Mouse (Mus musculus) liver, embryonic 14.5 days (tissue): ENCODE measurements around the gene Mgll. TPM values are rescaled to one million over a fixed set of nuclear protein-coding genes. Genes with fewer than 3 reads are reported as not detected.

Experiments
- ATAC-seq: fragments of 200-750 bp; cut with Nextera tagmentation; 2 replicates; pipeline ENCODE4 v1.8.0; 2017; ENCODE audit warnings: moderate number of reproducible peaks, mild to moderate bottlenecking, moderate library complexity; ENCODE audit not compliant: insufficient read depth
- DNase-seq, 3 experiments: peaks; one replicate each; pipeline ENCODE4 v3.0.0-alpha.2; 2012 to 2013; ENCODE audit warnings: low read depth in 3 of 3, low spot score in 3 of 3
- H3K27ac ChIP-seq: fragments of 300-500 bp; sonication (generic); 2 replicates; pipeline ENCODE4 v1.5.1; 2014; ENCODE audit warnings: moderate library complexity, mild to moderate bottlenecking, control low read depth, inconsistent platforms
- H3K27me3 ChIP-seq: fragments of 300-500 bp; sonication (generic); 2 replicates; pipeline ENCODE4 v1.6.1; 2014; ENCODE audit warnings: mild to moderate bottlenecking, low read length, moderate library complexity; ENCODE audit not compliant: control insufficient read depth, insufficient read depth
- H3K36me3 ChIP-seq: fragments of 300-500 bp; sonication (generic); replicated peaks from 2 replicates; pipeline ENCODE4 v1.6.1; 2014; ENCODE audit warnings: low read depth; ENCODE audit not compliant: control insufficient read depth, insufficient read depth
- H3K4me1 ChIP-seq, 2 experiments: fragments of 200-500 bp in 1 of 2; fragments of 300-500 bp in 1 of 2; sonication (generic) in 1 of 2; replicated peaks; 2 replicates each; pipeline ENCODE4 v1.6.1; 2012 to 2014; ENCODE audit warnings: antibody characterized with exemption in 1 of 2, inconsistent platforms in 1 of 2, low read length in 1 of 2; ENCODE audit not compliant: control insufficient read depth in 2 of 2, insufficient read depth in 2 of 2
- H3K4me2 ChIP-seq: fragments of 300-500 bp; sonication (generic); 2 replicates; pipeline ENCODE4 v1.6.1; 2014; ENCODE audit warnings: low read depth, mild to moderate bottlenecking, control low read depth, moderate library complexity
- H3K4me3 ChIP-seq, 2 experiments: fragments of 200-500 bp in 1 of 2; fragments of 300-500 bp in 1 of 2; sonication (generic) in 1 of 2; 2 replicates each; pipeline ENCODE4 v1.5.1; 2012 to 2014; ENCODE audit warnings: low read depth in 2 of 2, low read length in 2 of 2, mild to moderate bottlenecking in 2 of 2, control low read depth in 1 of 2, inconsistent platforms in 1 of 2, moderate library complexity in 1 of 2; ENCODE audit not compliant: insufficient read depth in 1 of 2
- H3K9ac ChIP-seq: fragments of 300-500 bp; sonication (generic); replicated peaks from 2 replicates; pipeline ENCODE4 v1.6.1; 2014; ENCODE audit warnings: mild to moderate bottlenecking, control low read depth, moderate library complexity
- H3K9me3 ChIP-seq: fragments of 300-500 bp; sonication (generic); 2 replicates; pipeline ENCODE4 v1.6.1; 2016; ENCODE audit warnings: low read length, mixed read lengths; ENCODE audit not compliant: control insufficient read depth
- CTCF ChIP-seq: IDR thresholded peaks from 2 replicates; pipeline ENCODE4 v1.5.1; 2016; ENCODE audit warnings: antibody characterized with exemption, low read depth, control low read depth
- EP300 ChIP-seq: IDR thresholded peaks from 2 replicates; pipeline ENCODE4 v1.6.1; 2016; ENCODE audit warnings: antibody characterized with exemption, low read depth
- WGBS: fragments of 180-500 bp; shearing (Covaris S2); extraction: QIAGEN DNeasy Blood & Tissue Kit; methylation state at CpG from one replicate; pipeline ENCODE4 v1.1.7; 2014; ENCODE audit not compliant: insufficient replicate concordance; 5-methylcytosine and 5-hydroxymethylcytosine counted together
- polyA plus RNA-seq, 2 experiments: library from polyadenylated mRNA; depleted of rRNA in 1 of 2; stranded (reverse) in 1 of 2; unstranded in 1 of 2; fragments of >200 nt; fragmentation: Nextera tagmentation in 1 of 2; extraction: Ambion mirVana in 1 of 2; gene quantifications; 2 replicates each; pipeline versions ENCODE4 v1.2.1 to v1.2.3; 2012 to 2014

Gene Mgll
- polyA plus RNA-seq, 2 experiments, result 17.0 to 68.0 TPM

- Histone ChIP-seq H3K27ac (no peak overlapping the region), H3K27me3 (no peaks in the 10 kb centered on the region), H3K4me3 (no peak overlapping the region), H3K9ac (no peak overlapping the region), H3K9me3 (no peaks in the 10 kb centered on the region), H3K4me2 (no peak overlapping the region), H3K36me3 (peaks cover 20% of the 10 kb centered on the region), H3K4me1 (peaks cover 31 to 40% of the 10 kb centered on the region in 2 experiments)
- WGBS, result 72% methylated on average over 14 of the region's 14 CpGs
- ATAC-seq (no peak), DNase-seq (no peak)
- TF ChIP-seq CTCF (no peak), EP300 (no peak)
Measured at GRCm38 (mm10) chr6:88743601-88744291, 19.5 kb downstream of the Mgll start.

GRCm38 (mm10) chr6:88745027-88745426 is 20.8 kb downstream of the Mgll start:
- 78% methylated on average over 10 of the region's 10 CpGs for WGBS
- Histone ChIP-seq H3K4me2 (no peak overlapping the region), H3K36me3 (peaks cover 14% of the 10 kb centered on the region), H3K4me3 (no peak overlapping the region), H3K4me1 (peaks cover 24 to 33% of the 10 kb centered on the region in 2 experiments), H3K9me3 (no peaks in the 10 kb centered on the region), H3K9ac (no peak overlapping the region), H3K27me3 (no peaks in the 10 kb centered on the region), H3K27ac (no peak overlapping the region)
- DNase-seq, result no peak
- no peak for TF ChIP-seq EP300
- TF ChIP-seq CTCF, result no peak
- no peak for ATAC-seq

- H3K36me3 ChIP-seq, result peaks cover 17% of the 10 kb centered on the region
- 83% methylated on average over 8 of the region's 8 CpGs for WGBS
- H3K9ac ChIP-seq, result no peak overlapping the region
- TF ChIP-seq CTCF, result no peak
- TF ChIP-seq EP300, result no peak
- no peak overlapping the region for H3K27ac ChIP-seq
- DNase-seq (no peak), ATAC-seq (no peak)
- H3K27me3 ChIP-seq, result no peaks in the 10 kb centered on the region
- H3K4me2 ChIP-seq, result no peak overlapping the region
- no peaks in the 10 kb centered on the region for H3K9me3 ChIP-seq
- no peak overlapping the region for H3K4me3 ChIP-seq
- peaks cover 12 to 29% of the 10 kb centered on the region in 2 experiments for H3K4me1 ChIP-seq
Measured at GRCm38 (mm10) chr6:88746271-88746670, 22.1 kb downstream of the Mgll start.

DNA sequence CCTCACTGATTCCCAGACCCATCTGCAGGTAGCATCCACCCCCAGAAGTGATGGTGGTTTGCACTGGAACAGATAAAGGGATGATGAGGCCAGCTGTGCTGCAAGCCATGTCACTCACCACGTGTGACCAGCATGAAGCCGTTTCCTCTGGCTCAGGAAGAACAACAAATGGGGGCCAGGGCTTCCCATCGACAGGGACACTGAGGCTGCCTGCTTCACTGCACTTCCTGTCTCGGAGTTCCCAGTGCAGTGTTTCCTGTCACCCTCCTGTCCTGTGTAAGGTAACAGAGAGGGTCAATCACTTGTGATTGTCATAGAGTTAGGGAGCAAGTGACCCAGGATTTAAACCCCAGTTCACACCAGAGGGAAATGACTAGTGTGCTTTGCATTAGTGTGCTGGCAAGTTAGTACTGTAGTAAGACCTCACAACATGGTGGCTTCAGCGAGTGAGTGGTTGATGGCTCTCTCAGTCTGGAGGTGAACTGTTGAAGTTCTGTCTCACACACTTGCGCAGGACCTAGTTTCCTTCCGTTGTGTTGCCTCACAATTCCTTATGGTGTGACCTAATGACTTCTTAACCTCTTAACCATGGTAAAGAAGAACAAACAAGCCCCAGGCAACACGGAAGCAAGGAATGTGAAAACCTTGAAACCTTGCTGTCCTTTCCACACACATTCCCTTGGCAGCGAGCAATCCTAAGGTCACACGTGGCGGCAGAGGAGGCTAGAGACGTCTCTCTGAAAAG is 23.3 kb downstream of the Mgll start:
- H3K4me1 ChIP-seq, result peaks cover 8 to 23% of the 10 kb centered on the region in 2 experiments
- ATAC-seq (0 out of 2 replicates have a peak, but pooled peaks have one; percentile 21), DNase-seq (no peak)
- no peaks in the 10 kb centered on the region for H3K27me3 ChIP-seq
- H3K9me3 ChIP-seq, result no peaks in the 10 kb centered on the region
- H3K36me3 ChIP-seq, result peaks cover 13% of the 10 kb centered on the region
- no peak overlapping the region; the same call in 1 of the 2 replicates for H3K27ac ChIP-seq
- TF ChIP-seq EP300 (no peak), CTCF (no peak)
- no peak overlapping the region for H3K9ac ChIP-seq
- 67% methylated on average over 12 of the region's 12 CpGs for WGBS
- H3K4me3 ChIP-seq, result no peak overlapping the region
- H3K4me2 ChIP-seq, result no peak overlapping the region

DNA sequence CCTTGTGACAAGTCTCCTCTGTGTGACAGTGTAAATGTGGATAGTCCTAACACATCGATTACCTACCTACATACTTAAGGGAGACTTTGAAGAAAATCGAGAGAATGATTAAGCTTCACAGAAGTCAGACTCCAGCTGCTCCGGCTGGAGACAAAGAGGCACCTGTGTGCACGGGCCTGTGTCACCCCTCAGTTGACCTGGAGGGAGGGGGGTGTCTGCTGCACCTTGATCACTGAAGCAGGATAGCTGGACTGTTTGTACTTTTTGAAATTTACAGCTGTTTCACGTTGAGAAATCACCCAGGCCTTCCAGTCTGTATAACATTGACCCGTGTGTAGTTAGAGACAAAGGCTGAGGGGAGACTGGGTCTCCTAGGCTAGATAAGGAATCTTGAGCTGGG is 26.7 kb downstream of the Mgll start:
- Histone ChIP-seq H3K9ac (no peak overlapping the region), H3K4me3 (no peak overlapping the region), H3K4me1 (peaks cover 8 to 23% of the 10 kb centered on the region in 2 experiments), H3K9me3 (no peaks in the 10 kb centered on the region), H3K27ac (no peak overlapping the region), H3K4me2 (no peak overlapping the region), H3K27me3 (no peaks in the 10 kb centered on the region), H3K36me3 (peaks cover 13% of the 10 kb centered on the region)
- TF ChIP-seq CTCF (no peak), EP300 (no peak)
- no peak for DNase-seq
- 69% methylated on average over 6 of the region's 6 CpGs for WGBS
- no peak for ATAC-seq
